Mouse (Mus musculus) forebrain, embryonic 10.5 days (tissue): ENCODE results near the gene Syne1. TPM values are rescaled to one million over a fixed set of nuclear protein-coding genes. Genes with fewer than 3 reads are reported as not detected.

Experiments used
- DNase-seq: peaks from one replicate; pipeline ENCODE4 v3.0.0-alpha.2; 2017; ENCODE audit warnings: low spot score; ENCODE audit errors: extremely low spot score
- H3K27ac ChIP-seq: fragments of 300-500 bp; sonication (generic); 2 replicates; pipeline ENCODE4 v1.5.1; 2016; ENCODE audit warnings: mild to moderate bottlenecking
- H3K27me3 ChIP-seq: fragments of 300-500 bp; sonication (generic); 2 replicates; pipeline ENCODE4 v1.6.1; 2016; ENCODE audit warnings: mild to moderate bottlenecking; ENCODE audit not compliant: poor library complexity, severe bottlenecking
- H3K36me3 ChIP-seq: fragments of 300-500 bp; sonication (generic); replicated peaks from 2 replicates; pipeline ENCODE4 v1.6.1; 2016; ENCODE audit warnings: mild to moderate bottlenecking, moderate library complexity
- H3K4me1 ChIP-seq: fragments of 300-500 bp; sonication (generic); 2 replicates; pipeline ENCODE4 v1.6.1; 2016
- H3K4me3 ChIP-seq: fragments of 300-500 bp; sonication (generic); 2 replicates; pipeline ENCODE4 v1.5.1; 2016; ENCODE audit warnings: mild to moderate bottlenecking, moderate library complexity
- H3K9me3 ChIP-seq: fragments of 300-500 bp; sonication (generic); 2 replicates; pipeline ENCODE4 v1.6.1; 2016; ENCODE audit warnings: mild to moderate bottlenecking, moderate library complexity
- WGBS: fragments of 180-500 bp; shearing (Covaris S2); methylation state at CpG from one replicate; pipeline ENCODE4 v1.1.7; 2016; 5-methylcytosine and 5-hydroxymethylcytosine counted together
- polyA plus RNA-seq: library from polyadenylated mRNA; unstranded; fragments of >200 nt; fragmentation: Nextera tagmentation; extraction: Ambion mirVana; gene quantifications from 2 replicates; pipeline ENCODE4 v1.2.1, GENCODE M21; 2016

The Syne1 gene
- polyA plus RNA-seq, 1 experiment from 2014 or later: 1.7 TPM

GRCm38 (mm10) chr10:5124757-5125156, 426.5 kb downstream of the Syne1 start:
- Histone ChIP-seq H3K4me1 (no peaks in the 10 kb centered on the region), H3K9me3 (no peaks in the 10 kb centered on the region), H3K27ac (no peak overlapping the region), H3K27me3 (no peaks in the 10 kb centered on the region), H3K36me3 (no peaks in the 10 kb centered on the region), H3K4me3 (no peak overlapping the region)
- no peak for DNase-seq
- WGBS: 97% methylated on average over 7 of the region's 7 CpGs

GRCm38 (mm10) chr10:5116720-5117119, 434.6 kb downstream of the Syne1 start:
- Histone ChIP-seq H3K27me3 (no peaks in the 10 kb centered on the region), H3K36me3 (no peaks in the 10 kb centered on the region), H3K9me3 (no peaks in the 10 kb centered on the region), H3K4me1 (no peaks in the 10 kb centered on the region), H3K27ac (no peak overlapping the region), H3K4me3 (no peak overlapping the region)
- WGBS: 88% methylated on average over 6 of the region's 6 CpGs
- no peak for DNase-seq

GRCm38 (mm10) chr10:5116155-5116554, 435.1 kb downstream of the Syne1 start:
- no peak overlapping the region for H3K27ac ChIP-seq
- H3K4me1 ChIP-seq: no peaks in the 10 kb centered on the region
- H3K36me3 ChIP-seq: no peaks in the 10 kb centered on the region
- H3K9me3 ChIP-seq: no peaks in the 10 kb centered on the region
- WGBS: 97% methylated on average over 5 of the region's 5 CpGs
- H3K4me3 ChIP-seq: no peak overlapping the region
- H3K27me3 ChIP-seq: no peaks in the 10 kb centered on the region
- DNase-seq: no peak

GRCm38 (mm10) chr10:5110773-5111172, 440.5 kb downstream of the Syne1 start:
- H3K9me3 ChIP-seq: no peaks in the 10 kb centered on the region

GRCm38 (mm10) chr10:5097754-5098137, 453.5 kb downstream of the Syne1 start:
- DNase-seq: no peak
- Histone ChIP-seq H3K4me3 (no peak overlapping the region), H3K36me3 (no peaks in the 10 kb centered on the region), H3K27me3 (no peaks in the 10 kb centered on the region), H3K9me3 (no peaks in the 10 kb centered on the region), H3K27ac (no peak overlapping the region), H3K4me1 (no peaks in the 10 kb centered on the region)
- 76% methylated on average over 2 of the region's 2 CpGs for WGBS

More at GRCm38 (mm10) chr10:5110773-5111172, 440.5 kb downstream of the Syne1 start:
- H3K4me3 ChIP-seq: no peak overlapping the region
- no peak for DNase-seq
- no peaks in the 10 kb centered on the region for H3K36me3 ChIP-seq
- H3K27ac ChIP-seq: no peak overlapping the region
- H3K27me3 ChIP-seq: no peaks in the 10 kb centered on the region
- no peaks in the 10 kb centered on the region for H3K4me1 ChIP-seq
- 89% methylated on average over 5 of the region's 5 CpGs for WGBS

GRCm38 (mm10) chr10:5096996-5097753, 454.1 kb downstream of the Syne1 start:
- DNase-seq: no peak
- H3K27ac ChIP-seq: no peak overlapping the region
- 86% methylated on average over 10 of the region's 10 CpGs for WGBS
- H3K36me3 ChIP-seq: no peaks in the 10 kb centered on the region
- H3K4me1 ChIP-seq: no peaks in the 10 kb centered on the region
- H3K27me3 ChIP-seq: no peaks in the 10 kb centered on the region
- H3K4me3 ChIP-seq: no peak overlapping the region
- no peaks in the 10 kb centered on the region for H3K9me3 ChIP-seq

GRCm38 (mm10) chr10:5089133-5089532, 462.1 kb downstream of the Syne1 start:
- no peak for DNase-seq
- Histone ChIP-seq H3K27me3 (no peaks in the 10 kb centered on the region), H3K4me3 (no peak overlapping the region), H3K4me1 (no peaks in the 10 kb centered on the region), H3K27ac (no peak overlapping the region), H3K9me3 (no peaks in the 10 kb centered on the region), H3K36me3 (no peaks in the 10 kb centered on the region)
- 89% methylated on average over 4 of the region's 4 CpGs for WGBS

- 90% methylated on average over 7 of the region's 7 CpGs for WGBS
- H3K4me1 ChIP-seq: no peaks in the 10 kb centered on the region
- H3K36me3 ChIP-seq: no peaks in the 10 kb centered on the region
- DNase-seq: no peak
- H3K27me3 ChIP-seq: no peaks in the 10 kb centered on the region
- H3K27ac ChIP-seq: no peak overlapping the region
- no peak overlapping the region for H3K4me3 ChIP-seq
- no peaks in the 10 kb centered on the region for H3K9me3 ChIP-seq
These were observed 463.9 kb downstream of the Syne1 start for GRCm38 (mm10) chr10:5087336-5087735.

- WGBS: 88% methylated on average over 6 of the region's 6 CpGs
These were observed 465.0 kb downstream of the Syne1 start for GRCm38 (mm10) chr10:5086329-5086728.

GRCm38 (mm10) chr10:5085792-5086191, 465.5 kb downstream of the Syne1 start:
- Histone ChIP-seq H3K27me3 (no peaks in the 10 kb centered on the region), H3K36me3 (no peaks in the 10 kb centered on the region), H3K4me3 (no peak overlapping the region), H3K9me3 (no peaks in the 10 kb centered on the region), H3K4me1 (no peaks in the 10 kb centered on the region), H3K27ac (no peak overlapping the region)
- no peak for DNase-seq
- WGBS: 86% methylated on average over 5 of the region's 5 CpGs

More at GRCm38 (mm10) chr10:5086329-5086728, 465.0 kb downstream of the Syne1 start:
- Histone ChIP-seq H3K27ac (no peak overlapping the region), H3K4me3 (no peak overlapping the region), H3K27me3 (no peaks in the 10 kb centered on the region), H3K9me3 (no peaks in the 10 kb centered on the region), H3K36me3 (no peaks in the 10 kb centered on the region), H3K4me1 (no peaks in the 10 kb centered on the region)
- no peak for DNase-seq

- no peaks in the 10 kb centered on the region for H3K36me3 ChIP-seq
- no peak overlapping the region for H3K4me3 ChIP-seq
- no peaks in the 10 kb centered on the region for H3K9me3 ChIP-seq
- DNase-seq: no peak
- H3K27me3 ChIP-seq: no peaks in the 10 kb centered on the region
- 88% methylated on average over 6 of the region's 6 CpGs for WGBS
- no peak overlapping the region for H3K27ac ChIP-seq
- no peaks in the 10 kb centered on the region for H3K4me1 ChIP-seq
These were observed 467.6 kb downstream of the Syne1 start for GRCm38 (mm10) chr10:5083716-5084115.

GRCm38 (mm10) chr10:5079945-5080468, 471.3 kb downstream of the Syne1 start:
- 90% methylated on average over 9 of the region's 9 CpGs for WGBS
- no peaks in the 10 kb centered on the region for H3K9me3 ChIP-seq
- no peak overlapping the region for H3K4me3 ChIP-seq
- H3K4me1 ChIP-seq: no peaks in the 10 kb centered on the region
- no peak overlapping the region for H3K27ac ChIP-seq
- H3K36me3 ChIP-seq: no peaks in the 10 kb centered on the region
- no peaks in the 10 kb centered on the region for H3K27me3 ChIP-seq
- DNase-seq: no peak

GRCm38 (mm10) chr10:5075724-5076123, 475.6 kb downstream of the Syne1 start:
- no peak overlapping the region for H3K27ac ChIP-seq
- no peaks in the 10 kb centered on the region for H3K9me3 ChIP-seq
- 93% methylated on average over 7 of the region's 7 CpGs for WGBS
- H3K36me3 ChIP-seq: no peaks in the 10 kb centered on the region
- H3K4me3 ChIP-seq: no peak overlapping the region
- no peak for DNase-seq
- H3K4me1 ChIP-seq: no peaks in the 10 kb centered on the region
- no peaks in the 10 kb centered on the region for H3K27me3 ChIP-seq
